Mouse (Mus musculus): ENCODE data around the gene Tmem215. TPM values are rescaled to one million over a fixed set of nuclear protein-coding genes. Genes with fewer than 3 reads are reported as not detected.

The Tmem215 gene
- total and polyA plus RNA-seq, 3 experiments = not detected

DNA sequence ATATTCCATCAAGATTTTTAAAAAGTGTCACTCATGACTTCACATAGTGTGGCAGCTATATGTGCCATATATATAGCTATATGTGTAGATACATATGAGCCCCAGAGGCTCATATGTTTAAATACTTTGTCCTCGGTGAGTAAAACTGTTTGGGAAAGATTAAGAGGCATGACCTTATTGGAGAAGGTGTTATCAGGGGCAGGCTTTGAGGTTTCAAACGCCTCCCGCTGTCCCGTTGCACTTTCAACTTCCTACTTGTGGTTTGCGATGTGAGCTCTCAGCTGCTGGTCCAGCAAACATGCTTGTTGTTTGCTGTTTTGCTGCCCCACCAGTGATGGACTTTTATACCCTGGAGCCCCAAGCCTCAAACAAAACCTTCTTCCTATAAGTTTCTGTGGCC lies 40.1 kb upstream of the Tmem215 start (continued):
- TF ChIP-seq TCF12 (IDR thresholded peaks at IDR 0.05; ENCODE audit: low read depth, low read length) = peak; percentile 78
- TF ChIP-seq EP300 (IDR thresholded peaks at IDR 0.05; ENCODE audit: low read depth in 1 of 2, low read length in 2 of 2) = peak; percentile 87 to 90
- peak; percentile 64; the same call in 1 of the 2 replicates for TF ChIP-seq MXI1 (IDR thresholded peaks at IDR 0.05; ENCODE audit: low read depth, low read length)
- no peak for TF ChIP-seq CTCF (IDR thresholded peaks at IDR 0.05 in 2 of 3, conservative IDR thresholded peaks at IDR 0.05 in 1 of 3; ENCODE audit: control insufficient read depth in 1 of 3, insufficient read depth in 1 of 3, low read depth in 2 of 3, low read length in 3 of 3, poor library complexity in 1 of 3, severe bottlenecking in 1 of 3)
- TF ChIP-seq MYB (IDR thresholded peaks at IDR 0.05; ENCODE audit: low read depth, low read length) = peak; percentile 86
- TF ChIP-seq KAT2A (conservative IDR thresholded peaks at IDR 0.05; ENCODE audit: low read depth, low read length) = no peak; the same call in 1 of the 2 replicates

DNA sequence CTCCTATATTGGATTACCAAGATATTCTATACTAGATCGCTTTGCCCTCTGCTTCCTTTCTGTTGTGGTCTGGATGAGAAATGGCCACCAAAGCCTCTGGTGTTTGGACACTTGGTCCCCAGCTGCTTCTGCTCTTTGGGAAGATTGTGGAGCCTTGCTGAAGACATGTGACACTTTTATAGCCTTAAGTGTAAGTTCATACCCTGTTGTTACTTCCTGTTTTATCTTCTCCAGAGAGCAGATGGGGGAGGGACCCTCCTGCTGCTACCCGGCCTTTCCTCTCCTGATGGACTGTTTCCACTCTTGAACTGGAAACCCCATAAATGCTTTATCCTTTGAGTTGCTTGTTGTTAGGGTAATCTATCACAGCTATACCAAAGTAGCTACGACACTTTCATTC lies 38.6 kb upstream of the Tmem215 start:
- Histone ChIP-seq H3K36me3 (ENCODE audit: control insufficient read depth in 1 of 2, insufficient read depth in 2 of 2, low read length in 2 of 2) (peaks cover 0 to 23% of the 10 kb centered on the region in 2 experiments; a peak in 2 of 4 replicates), H3K9ac (ENCODE audit: control insufficient read depth, low read depth, low read length, poor library complexity, severe bottlenecking) (no peak overlapping the region), H3K27ac (ENCODE audit: control insufficient read depth, low read depth, low read length) (peak overlapping the region; percentile 54), H3K79me2 (ENCODE audit: control insufficient read depth, insufficient read depth, low read length, poor library complexity) (no peaks in the 10 kb centered on the region), H3K27me3 (ENCODE audit: control insufficient read depth in 1 of 2, insufficient read depth in 2 of 2, low read length in 2 of 2) (no peaks in the 10 kb centered on the region), H3K4me3 (ENCODE audit: control insufficient read depth in 1 of 2, insufficient read depth in 1 of 2, low read depth in 2 of 2, low read length in 2 of 2) (no peak overlapping the region), H3K4me1 (ENCODE audit: control insufficient read depth in 1 of 2, insufficient read depth in 2 of 2, low read length in 2 of 2) (peaks cover 10 to 21% of the 10 kb centered on the region in 2 experiments; a peak in 3 of 4 replicates), H3K9me3 (replicated peaks; ENCODE audit: insufficient read depth, low read length) (no peaks in the 10 kb centered on the region)
- DNase-seq (ENCODE audit: low read depth, low spot score) = peak; percentile 59
- no peak for TF ChIP-seq CHD2 (IDR thresholded peaks at IDR 0.05; ENCODE audit: low read length)
- no peak for TF ChIP-seq TAL1 (IDR thresholded peaks at IDR 0.05; ENCODE audit: low read length)
- no peak for TF ChIP-seq MAZ (IDR thresholded peaks at IDR 0.05; ENCODE audit: low read depth, low read length)
- no peak for TF ChIP-seq POLR2AphosphoS5 (IDR thresholded peaks at IDR 0.05; ENCODE audit: borderline replicate concordance, low read depth, low read length)
- no peak for TF ChIP-seq MYB (IDR thresholded peaks at IDR 0.05; ENCODE audit: low read depth, low read length)
- TF ChIP-seq RCOR1 (IDR thresholded peaks at IDR 0.05; ENCODE audit: low read depth, low read length) = 0 out of 2 replicates have a peak, but pooled peaks have one; percentile 18
- no peak for TF ChIP-seq TBP (IDR thresholded peaks at IDR 0.05; ENCODE audit: low read depth, low read length)
- TF ChIP-seq USF1 (IDR thresholded peaks at IDR 0.05; ENCODE audit: low read depth, low read length) = peak; percentile 72
- peak in 1 of 2 experiments; percentile 44; a peak in 2 of 4 replicates for TF ChIP-seq EP300 (IDR thresholded peaks at IDR 0.05; ENCODE audit: low read depth in 1 of 2, low read length in 2 of 2)
- TF ChIP-seq UBTF (IDR thresholded peaks at IDR 0.05; ENCODE audit: borderline replicate concordance, insufficient read depth, low read depth, low read length) = no peak
- TF ChIP-seq SMC3 (IDR thresholded peaks at IDR 0.05; ENCODE audit: low read depth, low read length) = no peak
- TF ChIP-seq ZNF384 (IDR thresholded peaks at IDR 0.05; ENCODE audit: low read depth, low read length) = 0 out of 2 replicates have a peak, but pooled peaks have one; percentile 24
- TF ChIP-seq MXI1 (IDR thresholded peaks at IDR 0.05; ENCODE audit: low read depth, low read length) = no peak
- TF ChIP-seq GATA1 (IDR thresholded peaks at IDR 0.05; ENCODE audit: low read depth, low read length) = no peak
- no peak for TF ChIP-seq CHD1 (IDR thresholded peaks at IDR 0.05; ENCODE audit: low read depth, low read length)
- TF ChIP-seq NELFE (IDR thresholded peaks at IDR 0.05; ENCODE audit: low read depth, low read length) = no peak
- TF ChIP-seq POLR2AphosphoS2 (IDR thresholded peaks at IDR 0.05; ENCODE audit: low read length) = no peak
- TF ChIP-seq E2F4 (IDR thresholded peaks at IDR 0.05; ENCODE audit: borderline replicate concordance, low read depth, low read length) = no peak
- no peak for TF ChIP-seq MYC (IDR thresholded peaks at IDR 0.05; ENCODE audit: low read depth, low read length)
- no peak for TF ChIP-seq BHLHE40 (IDR thresholded peaks at IDR 0.05; ENCODE audit: borderline replicate concordance, low read depth, low read length)
- no peak for TF ChIP-seq ZKSCAN1 (IDR thresholded peaks at IDR 0.05; ENCODE audit: low read depth, low read length)
- TF ChIP-seq HCFC1 (IDR thresholded peaks at IDR 0.05; ENCODE audit: low read depth, low read length) = no peak
- peak; percentile 17; the same call in 1 of the 2 replicates for TF ChIP-seq TCF12 (IDR thresholded peaks at IDR 0.05; ENCODE audit: low read depth, low read length)
- no peak for TF ChIP-seq RAD21 (IDR thresholded peaks at IDR 0.05; ENCODE audit: low read depth, low read length)
- no peak for TF ChIP-seq KAT2A (conservative IDR thresholded peaks at IDR 0.05; ENCODE audit: low read depth, low read length)
- no peak for TF ChIP-seq ZC3H11A (IDR thresholded peaks at IDR 0.05; ENCODE audit: low read depth, low read length)
- no peak for TF ChIP-seq GABPA (IDR thresholded peaks at IDR 0.05; ENCODE audit: low read depth, low read length)
- TF ChIP-seq POLR2A (IDR thresholded peaks at IDR 0.05; ENCODE audit: control insufficient read depth in 1 of 2, insufficient read depth in 1 of 2, low read depth in 1 of 2, low read length in 2 of 2, poor library complexity in 1 of 2) = no peak
- TF ChIP-seq MAX (IDR thresholded peaks at IDR 0.05; ENCODE audit: low read length) = no peak
- 0 out of 2 replicates have a peak, but pooled peaks have one; percentile 34 for TF ChIP-seq ETS1 (IDR thresholded peaks at IDR 0.05; ENCODE audit: low read depth, low read length)
- 0 out of 2 replicates have a peak, but pooled peaks have one; percentile 9 for TF ChIP-seq ELF1 (IDR thresholded peaks at IDR 0.05; ENCODE audit: low read depth, low read length)
- no peak for TF ChIP-seq JUND (IDR thresholded peaks at IDR 0.05; ENCODE audit: low read depth, low read length)
- TF ChIP-seq NRF1 (IDR thresholded peaks at IDR 0.05; ENCODE audit: insufficient read depth, low read depth, low read length, poor library complexity, severe bottlenecking) = no peak
- no peak for TF ChIP-seq ZMIZ1 (IDR thresholded peaks at IDR 0.05; ENCODE audit: low read depth, low read length)
